ENCODE assay signal across 7 mouse cellular contexts in the genomic region with DNA sequence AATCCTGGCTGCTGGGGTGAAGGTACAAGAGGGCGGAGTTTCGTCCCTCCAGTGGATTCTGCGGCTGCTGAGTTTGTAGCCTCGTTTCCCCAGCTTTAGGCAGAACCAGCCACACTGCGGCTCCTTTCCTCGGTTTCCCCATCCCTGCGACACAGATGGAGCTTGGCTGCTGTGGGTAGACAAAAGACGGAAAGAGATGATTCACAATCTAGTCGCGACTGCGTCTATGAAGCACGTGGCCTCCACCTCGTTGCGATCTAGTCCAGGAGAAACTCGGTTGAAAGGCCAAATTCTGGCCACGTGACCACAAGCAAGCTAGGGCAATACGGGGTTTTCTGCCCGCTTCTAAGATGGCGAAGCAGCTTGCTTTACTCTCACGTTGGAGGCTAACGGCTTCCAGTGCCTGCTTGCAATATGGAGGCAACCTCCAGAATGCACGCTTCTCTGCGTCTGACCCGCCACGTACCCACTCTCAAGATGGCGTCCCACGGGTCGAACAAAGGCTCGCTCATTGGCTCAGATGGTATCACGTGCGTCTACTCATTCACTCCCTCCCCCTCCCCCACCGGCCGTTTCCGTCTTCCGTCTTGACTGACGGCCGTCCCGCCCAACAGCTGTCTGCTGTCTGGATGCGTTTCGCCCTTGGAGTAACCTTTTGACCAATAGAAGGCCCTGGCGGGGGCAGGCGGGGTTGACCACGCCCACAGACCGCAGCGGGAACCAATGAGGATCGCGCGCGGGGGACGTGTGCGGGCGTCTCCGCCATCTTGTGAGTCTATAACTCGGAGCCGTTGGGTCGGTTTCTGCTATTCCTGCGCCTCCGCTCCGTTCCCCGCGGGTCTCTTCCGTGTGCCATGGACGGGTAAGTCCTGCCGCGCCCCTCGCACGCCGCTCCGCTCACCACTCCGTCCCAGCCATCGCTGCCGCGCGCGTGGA. TPM values are rescaled to one million over a fixed set of nuclear protein-coding genes. Genes with fewer than 3 reads are reported as not detected.
DNase-seq lines count a peak whose midpoint lies in the region; ATAC-seq and TF ChIP-seq lines count a peak whose summit lies in the region.

Ptbp1 (plus strand) TSS at position 568 of the 936 bp plus-strand sequence.

- peak; percentile 83 for ATAC-seq in intestine, postnatal 0 days
- peak; percentile 92 for ATAC-seq in midbrain, embryonic 12.5 days (ENCODE audit: low FRiP score, low read depth)

- WGBS in embryonic facial prominence, embryonic 10.5 days = under 1% methylated on average over 75 of the region's 75 CpGs
- WGBS in intestine, postnatal 0 days = under 1% methylated on average over 74 of the region's 75 CpGs
- WGBS in midbrain, embryonic 12.5 days = 0% methylated on average over 73 of the region's 75 CpGs
- WGBS in small intestine, adult 2 months = under 1% methylated on average over 75 of the region's 75 CpGs

- H3K27ac ChIP-seq in embryonic facial prominence, embryonic 10.5 days (replicated peaks) = peak within 1 kb of the TSS; percentile 100
- H3K27ac ChIP-seq in intestine, postnatal 0 days (ENCODE audit: low read depth, low read length) = peak within 1 kb of the TSS; percentile 100
- H3K27ac ChIP-seq in midbrain, embryonic 12.5 days (replicated peaks) = peak within 1 kb of the TSS; percentile 100
- H3K27ac ChIP-seq in small intestine, adult 2 months (ENCODE audit: insufficient read depth, low read depth, low read length) = peak within 1 kb of the TSS; percentile 99

- peak; percentile 100 for DNase-seq in adrenal gland, postnatal 10 days
- peak; percentile 100 for DNase-seq in embryonic facial prominence, embryonic 10.5 days (ENCODE audit: low spot score)
- DNase-seq in gonadal fat pad, adult 2 months (ENCODE audit: low read depth) = peak; percentile 97
- peak; percentile 100 for DNase-seq in left cerebral cortex, postnatal 4 days

- H3K27me3 ChIP-seq in embryonic facial prominence, embryonic 10.5 days (replicated peaks; ENCODE audit: low read depth, poor library complexity, severe bottlenecking) = no peaks in the 10 kb centered on the region
- H3K27me3 ChIP-seq in intestine, postnatal 0 days (replicated peaks; ENCODE audit: control insufficient read depth, insufficient read depth, low read length) = no peaks in the 10 kb centered on the region
- no peaks in the 10 kb centered on the region for H3K27me3 ChIP-seq in midbrain, embryonic 12.5 days
- no peaks in the 10 kb centered on the region for H3K27me3 ChIP-seq in small intestine, adult 2 months (ENCODE audit: control insufficient read depth, insufficient read depth, low read length)

- H3K4me2 ChIP-seq in intestine, postnatal 0 days (replicated peaks; ENCODE audit: low read depth) = peak within 1 kb of the TSS; percentile 90
- H3K4me2 ChIP-seq in midbrain, embryonic 12.5 days (replicated peaks) = peak within 1 kb of the TSS; percentile 100

- peaks cover 52% of the 10 kb centered on the region for H3K36me3 ChIP-seq in embryonic facial prominence, embryonic 10.5 days (replicated peaks)
- H3K36me3 ChIP-seq in intestine, postnatal 0 days (ENCODE audit: control insufficient read depth, insufficient read depth) = peaks cover 19% of the 10 kb centered on the region
- H3K36me3 ChIP-seq in midbrain, embryonic 12.5 days = peaks cover 24% of the 10 kb centered on the region
- H3K36me3 ChIP-seq in small intestine, adult 2 months (ENCODE audit: control insufficient read depth, insufficient read depth, low read length) = peaks cover 27% of the 10 kb centered on the region

- H3K9me3 ChIP-seq in embryonic facial prominence, embryonic 10.5 days = no peaks in the 10 kb centered on the region
- H3K9me3 ChIP-seq in intestine, postnatal 0 days (ENCODE audit: control insufficient read depth) = no peaks in the 10 kb centered on the region
- H3K9me3 ChIP-seq in midbrain, embryonic 12.5 days = no peaks in the 10 kb centered on the region

- peak within 1 kb of the TSS; percentile 99 for H3K4me3 ChIP-seq in embryonic facial prominence, embryonic 10.5 days
- H3K4me3 ChIP-seq in intestine, postnatal 0 days (ENCODE audit: low read depth, low read length) = peak within 1 kb of the TSS; percentile 88
- H3K4me3 ChIP-seq in midbrain, embryonic 12.5 days = peak within 1 kb of the TSS; percentile 99
- H3K4me3 ChIP-seq in small intestine, adult 2 months (ENCODE audit: low read depth, low read length) = peak within 1 kb of the TSS; percentile 84

- peaks cover 70% of the 10 kb centered on the region for H3K4me1 ChIP-seq in embryonic facial prominence, embryonic 10.5 days
- peaks cover 22% of the 10 kb centered on the region for H3K4me1 ChIP-seq in intestine, postnatal 0 days (replicated peaks; ENCODE audit: control insufficient read depth, insufficient read depth, low read length)
- peaks cover 61% of the 10 kb centered on the region for H3K4me1 ChIP-seq in midbrain, embryonic 12.5 days
- H3K4me1 ChIP-seq in small intestine, adult 2 months (ENCODE audit: control insufficient read depth, insufficient read depth, insufficient read length, low read length) = peaks cover 50% of the 10 kb centered on the region

- peak within 1 kb of the TSS; percentile 96 for H3K9ac ChIP-seq in intestine, postnatal 0 days (ENCODE audit: low read depth, low read length)
- H3K9ac ChIP-seq in midbrain, embryonic 12.5 days (replicated peaks) = peak within 1 kb of the TSS; percentile 98

- TF ChIP-seq CTCF in intestine, postnatal 0 days (IDR thresholded peaks at IDR 0.05; ENCODE audit: low read depth) = no peak
- no peak for TF ChIP-seq CTCF in small intestine, adult 2 months (IDR thresholded peaks at IDR 0.05; ENCODE audit: extremely low read depth, insufficient read length, insufficient replicate concordance, low read depth, low read length)

- peak; percentile 95 for TF ChIP-seq POLR2A in small intestine, adult 2 months (IDR thresholded peaks at IDR 0.05; ENCODE audit: low read depth, low read length)

- intact Hi-C loops in left cerebral cortex, postnatal 4 days (cut with DNase I) = no loop called here

RNA-seq across cellular contexts. Expression of gene Ptbp1, which starts in this region (rescaled TPM):
- total RNA-seq in adrenal gland, postnatal 10 days (2021) = 100 to 1,000 TPM; 267 to 270 TPM
- polyA plus RNA-seq in embryonic facial prominence, embryonic 10.5 days (2016; fragmentation: Nextera tagmentation; extraction: Ambion mirVana) = 406 and 416 TPM in 2 replicates
- polyA plus RNA-seq in gonadal fat pad, adult 2 months (2012; rRNA removed) = 207 and 326 TPM in 2 replicates
- 86.9 and 92.2 TPM in 2 replicates for polyA plus RNA-seq in intestine, postnatal 0 days (2015; fragmentation: Nextera tagmentation; extraction: Ambion mirVana)
- 10 to 100 TPM; 91.7 to 92.7 TPM for total RNA-seq in left cerebral cortex, postnatal 4 days (2021)
- polyA plus RNA-seq in midbrain, embryonic 12.5 days (2016; fragmentation: Nextera tagmentation; extraction: Ambion mirVana) = 202 TPM in 2 replicates
- 150 and 285 TPM in 2 replicates for polyA plus RNA-seq in small intestine, adult 2 months (2012; rRNA removed)

Comparison
In these comparisons a context has a peak if more than half of its experiments do, and no peak if none do; other contexts are left out.
1. Peak in every context shown above with its lines: DNase-seq, ATAC-seq, H3K4me3 ChIP-seq and H3K27ac ChIP-seq.